Mouse (Mus musculus) megakaryocyte-erythroid progenitor cell, adult 5 weeks (primary cell): ENCODE results near the gene Dct. TPM values are rescaled to one million over a fixed set of nuclear protein-coding genes. Genes with fewer than 3 reads are reported as not detected.

Experiments
- polyA plus RNA-seq: library from polyadenylated mRNA; stranded (reverse); fragments of >175 nt; gene quantifications from 2 replicates; pipeline ENCODE4 v1.2.3, GENCODE M21; 2012

Gene Dct
- not detected in 2 replicates for polyA plus RNA-seq

GRCm38 (mm10) chr14:118051975-118052630 lies at the start of gene Dct:
Gene Dct (minus strand): TSS chr14:118052244.

Other genes starting within 250 kb of the Dct start
- 4.5 and 7.7 TPM in 2 replicates for gene Tgds, start 80.5 kb upstream of the Dct start, polyA plus RNA-seq
- 6.5 TPM in 2 replicates for gene Gpr180, start 84.9 kb upstream of the Dct start, polyA plus RNA-seq
- gene Sox21, start 184.8 kb upstream of the Dct start, polyA plus RNA-seq: 0.06 and 0.28 TPM in 2 replicates
- not detected in 2 replicates for gene Gm9376, start 214.7 kb upstream of the Dct start, polyA plus RNA-seq